Mouse (Mus musculus): Measurements from ENCODE around the gene Coasy.

DNA sequence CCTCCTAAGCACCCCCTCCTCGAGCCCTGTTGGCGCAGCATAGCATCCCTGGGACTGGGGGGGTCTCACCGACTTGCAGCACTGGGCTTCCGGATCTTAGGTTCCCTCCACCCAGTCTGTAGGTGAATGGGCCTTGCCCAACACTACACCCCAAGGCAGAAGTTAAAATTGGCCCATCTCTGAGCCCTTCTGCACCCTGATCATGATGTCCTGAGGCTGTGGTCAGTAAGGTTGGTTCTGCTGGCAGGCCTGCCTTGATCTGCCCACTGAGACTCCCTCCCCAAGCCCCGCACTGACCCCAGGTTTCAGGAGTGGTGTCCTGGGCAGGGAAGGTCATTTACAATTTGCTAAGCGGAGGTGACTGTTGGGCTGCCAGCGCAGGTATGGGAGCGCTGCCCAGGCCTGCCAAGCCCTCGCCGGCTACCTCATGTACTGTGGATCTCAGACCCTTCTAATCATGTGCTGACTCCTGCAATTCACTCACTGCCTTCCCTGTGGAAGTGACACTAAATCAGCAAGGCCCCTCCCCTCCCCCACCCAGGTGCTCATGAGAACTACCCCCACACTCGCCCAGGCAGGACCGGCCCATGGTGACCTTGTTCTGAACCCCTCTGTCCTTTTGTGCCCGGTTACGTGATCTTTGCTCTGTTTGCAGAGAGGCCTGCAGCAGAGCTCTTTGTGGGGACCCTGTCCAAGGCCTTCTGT is 19.2 kb upstream of the Coasy start:
- TF ChIP-seq CTCF (IDR thresholded peaks at IDR 0.05; ENCODE audit: extremely low read depth, insufficient read depth, low read length) (no peak), POLR2A (IDR thresholded peaks at IDR 0.05; ENCODE audit: extremely low read depth, insufficient read depth, low read length) (no peak)
